Mouse (Mus musculus) spleen, adult 10 weeks (tissue): ENCODE results near the gene Mphosph6. TPM values are rescaled to one million over a fixed set of nuclear protein-coding genes. Genes with fewer than 3 reads are reported as not detected.

Experiments used
- polyA plus RNA-seq: library from polyadenylated mRNA; stranded (reverse); fragments of 350-450 nt; fragmentation: Illumina TruSeq; extraction: RNeasy Lipid Tissue Mini Kit (QIAGEN cat#74804); gene quantifications from one replicate; pipeline ENCODE4 v1.2.3, GENCODE M21; 2015; ENCODE audit warnings: low replicate concordance; ENCODE audit not compliant: insufficient read depth

Gene Mphosph6
- polyA plus RNA-seq, result 43.0 TPM

DNA sequence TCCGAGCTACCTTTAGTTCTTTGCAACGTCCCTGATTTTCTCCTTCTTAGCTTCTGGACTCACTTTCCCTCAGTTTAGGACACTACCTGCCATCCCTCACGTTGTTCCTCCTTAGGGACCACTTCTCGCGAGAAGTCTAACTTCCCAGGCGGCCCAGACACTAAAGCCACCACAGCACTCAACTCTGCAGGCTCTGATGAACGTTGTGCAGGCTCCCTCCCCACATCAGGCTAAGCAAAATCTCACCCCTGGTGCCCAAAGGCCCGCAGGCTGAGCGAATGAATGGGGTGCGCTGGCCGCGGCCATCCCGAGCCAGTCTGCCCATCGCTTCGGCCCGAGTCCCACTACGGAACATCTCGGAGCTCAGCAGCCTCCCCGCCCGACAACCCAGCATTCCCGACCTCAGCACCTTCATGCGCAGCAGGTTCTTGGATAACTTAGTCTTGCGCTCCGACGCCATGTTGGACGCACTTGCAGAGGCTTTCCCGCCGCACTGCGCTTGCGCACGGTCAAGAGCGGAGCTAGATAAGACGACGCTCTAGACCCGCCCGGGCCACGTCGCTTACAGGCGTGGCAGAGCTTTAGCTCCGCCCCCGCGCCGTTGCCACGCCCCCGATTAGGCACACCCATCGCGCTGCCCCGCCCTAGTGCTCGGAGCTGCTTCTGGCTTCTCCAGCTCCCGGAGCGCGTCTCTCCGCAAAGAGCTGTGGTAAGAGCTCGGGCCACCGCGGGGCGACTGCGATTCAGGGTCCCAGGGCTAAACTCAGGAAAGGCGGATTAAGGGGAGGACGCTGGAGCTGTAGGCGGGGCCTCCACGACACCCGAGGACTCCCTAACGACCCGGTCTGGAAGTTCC, at the start of gene Mphosph6:
Gene Mphosph6 (minus strand): TSS at position 501 of the 856 bp plus-strand sequence.

Other genes with a start within 250 kb of the Mphosph6 start
- 4.0 TPM for gene Sdr42e1, start 128.3 kb downstream of the Mphosph6 start, polyA plus RNA-seq
- gene Hsd17b2, start 100.0 kb downstream of the Mphosph6 start, polyA plus RNA-seq, result not detected